Mouse (Mus musculus) small intestine, adult 2 months (tissue): ENCODE measurements around the gene Fcna. TPM values are rescaled to one million over a fixed set of nuclear protein-coding genes. Genes with fewer than 3 reads are reported as not detected.
A peak's percentile ranks its signal among the peaks of the same experiment; 100 is the strongest.

Source experiments
- H3K27ac ChIP-seq: fragments of 200-500 bp; 2 replicates; pipeline ENCODE4 v1.5.1; 2012; ENCODE audit warnings: low read depth, low read length, control low read depth, inconsistent platforms; ENCODE audit not compliant: insufficient read depth
- H3K27me3 ChIP-seq: fragments of 200-500 bp; 2 replicates; pipeline ENCODE4 v1.6.1; 2012; ENCODE audit warnings: mild to moderate bottlenecking, moderate library complexity, low read length, inconsistent platforms; ENCODE audit not compliant: control insufficient read depth, insufficient read depth
- H3K36me3 ChIP-seq: fragments of 200-500 bp; 2 replicates; pipeline ENCODE4 v1.6.1; 2012; ENCODE audit warnings: mild to moderate bottlenecking, low read length, control low read depth, inconsistent platforms; ENCODE audit not compliant: control insufficient read depth, insufficient read depth
- H3K4me1 ChIP-seq: fragments of 200-500 bp; 2 replicates; pipeline ENCODE4 v1.6.1; 2012; ENCODE audit warnings: low read length, inconsistent platforms, mixed read lengths; ENCODE audit not compliant: control insufficient read depth, insufficient read depth, insufficient read length
- H3K4me3 ChIP-seq: fragments of 200-500 bp; 2 replicates; pipeline ENCODE4 v1.5.1; 2012; ENCODE audit warnings: low read depth, mild to moderate bottlenecking, control low read depth, inconsistent platforms, low read length, moderate library complexity
- CTCF ChIP-seq: fragments of 200-500 bp; IDR thresholded peaks from 2 replicates; pipeline ENCODE4 v1.5.1; 2012; ENCODE audit warnings: low read depth, mild to moderate bottlenecking, control low read depth, inconsistent platforms, low read length, moderate library complexity, mixed read lengths; ENCODE audit not compliant: insufficient replicate concordance, insufficient read length; ENCODE audit errors: extremely low read depth
- POLR2A ChIP-seq: fragments of 200-500 bp; IDR thresholded peaks from 2 replicates; pipeline ENCODE4 v1.6.1; 2012; ENCODE audit warnings: low read depth, mild to moderate bottlenecking, control low read depth, inconsistent platforms, low read length, moderate library complexity
- WGBS: fragments of 180-500 bp; shearing (Covaris S2); methylation state at CpG from one replicate; pipeline ENCODE4 v1.1.7; 2018; 5-methylcytosine and 5-hydroxymethylcytosine counted together
- polyA plus RNA-seq: library from polyadenylated mRNA; depleted of rRNA; stranded (reverse); fragments of >200 nt; gene quantifications from 2 replicates; pipeline ENCODE4 v1.2.3, GENCODE M21; 2012

Gene Fcna
- polyA plus RNA-seq, 1 experiment, result 0.65 TPM

DNA sequence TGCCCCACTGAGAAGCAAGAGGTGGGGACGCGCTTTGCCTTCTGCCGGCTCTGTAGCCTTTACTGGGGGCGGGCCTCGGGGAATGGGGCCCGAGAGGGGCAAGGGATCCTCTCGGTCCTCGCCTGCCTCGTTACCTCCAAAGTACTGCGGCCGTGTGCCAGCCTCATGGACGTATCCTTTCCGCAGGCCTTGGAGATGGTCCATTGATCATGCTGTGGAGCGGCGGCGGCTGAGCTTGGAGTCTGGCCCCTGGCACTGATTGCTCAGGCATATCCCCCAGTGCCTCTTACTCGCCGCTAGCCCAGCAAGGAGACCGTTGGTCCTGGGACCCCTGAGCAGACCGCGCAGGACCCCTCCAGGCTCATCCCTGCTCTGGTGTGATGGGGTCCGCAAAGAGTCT, 11.4 kb downstream of the Fcna start:
- WGBS, result 16% methylated on average over 22 of the region's 22 CpGs
- Histone ChIP-seq H3K27ac (no peak overlapping the region), H3K4me1 (no peaks in the 10 kb centered on the region; the same call in none of the 2 replicates), H3K4me3 (no peak overlapping the region), H3K36me3 (no peaks in the 10 kb centered on the region), H3K27me3 (peaks cover 14% of the 10 kb centered on the region)
- TF ChIP-seq POLR2A (no peak), CTCF (no peak)

DNA sequence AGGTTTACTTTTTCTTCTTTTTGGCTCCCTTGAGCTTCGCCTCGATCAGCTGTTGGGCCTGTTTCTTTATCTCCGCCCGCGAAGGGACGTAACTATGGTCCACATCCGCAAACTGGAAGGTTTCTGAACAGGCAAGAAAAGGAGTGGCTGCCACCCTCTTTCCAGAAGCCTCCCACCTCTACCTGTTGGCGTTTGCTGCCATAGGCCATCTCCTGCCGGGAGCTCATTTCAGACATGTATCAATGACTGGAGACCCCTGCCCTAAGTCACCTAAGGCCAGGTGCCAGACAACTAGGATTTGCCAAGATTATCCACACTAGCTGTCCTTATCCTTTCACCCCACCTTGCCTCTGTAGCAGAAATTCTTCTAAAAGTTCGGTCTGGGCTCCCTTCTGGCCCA, 19.2 kb downstream of the Fcna start:
- Histone ChIP-seq H3K27ac (no peak overlapping the region), H3K36me3 (no peaks in the 10 kb centered on the region), H3K4me3 (peak overlapping the region; percentile 99), H3K4me1 (peaks cover 7% of the 10 kb centered on the region; the same call in 1 of the 2 replicates), H3K27me3 (no peaks in the 10 kb centered on the region)
- no peak for TF ChIP-seq POLR2A
- TF ChIP-seq CTCF, result no peak
- 30% methylated on average over 10 of the region's 10 CpGs for WGBS

DNA sequence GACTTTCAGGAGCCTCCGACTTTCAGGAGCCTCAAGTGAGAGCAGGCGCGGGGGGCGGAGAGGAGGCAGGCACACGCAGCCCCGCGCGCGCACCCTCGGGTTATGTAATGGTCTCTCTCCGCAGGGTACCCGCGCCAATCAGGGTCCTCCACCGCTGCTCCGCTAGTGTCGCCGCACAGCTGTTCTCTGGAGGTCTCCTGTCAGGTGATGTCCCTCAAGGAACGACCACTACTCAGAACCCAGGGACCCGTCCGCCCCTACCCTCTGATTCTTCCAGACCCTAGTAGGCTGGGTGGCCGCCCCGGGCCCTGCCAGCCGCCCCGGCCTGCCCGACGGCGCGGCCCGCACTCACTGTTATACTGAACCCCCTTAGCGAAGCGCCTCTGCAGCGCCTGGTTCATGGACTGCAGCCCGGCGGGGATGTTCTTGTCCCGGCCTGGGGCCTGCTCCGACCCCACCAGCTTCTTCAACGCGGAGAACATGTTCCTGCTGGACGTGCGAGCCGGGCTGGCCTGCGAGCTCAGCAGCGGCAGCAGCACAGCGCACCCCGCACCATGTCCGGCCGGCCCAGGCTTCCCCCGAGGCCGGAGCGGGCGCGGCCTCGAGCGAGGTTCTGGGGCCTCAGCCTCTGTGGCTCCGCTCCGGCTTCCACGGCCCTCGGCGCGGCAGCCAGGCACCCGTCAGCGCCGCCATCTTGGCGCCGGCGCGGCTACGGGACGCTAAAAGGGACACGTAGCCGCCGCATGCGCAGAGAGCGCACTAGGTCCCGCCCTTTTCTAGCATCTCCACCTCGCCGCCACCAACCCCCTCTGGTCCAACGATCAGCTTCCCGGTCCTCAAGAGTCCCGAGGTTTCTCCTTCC, 19.8 kb downstream of the Fcna start, which contains the start of gene Rabl6:
Gene Rabl6 (minus strand): TSS at position 761 of the 862 bp plus-strand sequence.
- TF ChIP-seq POLR2A, result peak; percentile 77
- TF ChIP-seq CTCF, result no peak
- H3K27ac ChIP-seq, result peak within 1 kb of the TSS; percentile 51
- WGBS, result under 1% methylated on average over 80 of the region's 80 CpGs

DNA sequence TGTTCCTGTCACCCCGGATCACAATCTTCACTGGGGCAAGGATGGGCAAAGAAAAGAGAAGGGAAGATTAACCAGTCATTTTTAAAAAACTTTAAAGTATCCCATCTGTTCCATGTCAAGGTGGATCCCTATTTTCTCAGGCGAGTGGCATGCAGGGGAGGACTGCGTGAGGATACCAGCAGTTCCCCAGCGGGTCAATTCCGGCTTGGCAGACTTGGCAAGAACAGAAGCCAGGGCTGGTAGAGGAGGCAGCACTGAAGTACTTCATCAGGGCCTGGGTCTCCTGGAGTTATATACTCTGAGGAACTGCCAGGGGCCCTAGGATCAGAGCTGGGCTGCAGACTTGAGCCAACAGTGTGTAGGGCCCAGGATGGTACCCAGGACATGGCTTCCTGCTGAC, 25.3 kb downstream of the Fcna start:
- WGBS, result 96% methylated on average over 5 of the region's 5 CpGs
- H3K27me3 ChIP-seq, result no peaks in the 10 kb centered on the region
- H3K36me3 ChIP-seq, result peaks cover 35% of the 10 kb centered on the region
- peaks cover 8% of the 10 kb centered on the region; the same call in 1 of the 2 replicates for H3K4me1 ChIP-seq
- no peak for TF ChIP-seq POLR2A
- TF ChIP-seq CTCF, result no peak
- H3K27ac ChIP-seq, result no peak overlapping the region
- H3K4me3 ChIP-seq, result no peak overlapping the region

More for the DNA sequence above, 19.8 kb downstream of the Fcna start, which contains the start of gene Rabl6:
- Histone ChIP-seq H3K4me1 (peaks cover 7% of the 10 kb centered on the region; the same call in 1 of the 2 replicates), H3K27me3 (no peaks in the 10 kb centered on the region), H3K4me3 (peak within 1 kb of the TSS; percentile 99), H3K36me3 (0 out of 2 replicates have a peak, but pooled peaks cover 2% of the 10 kb centered on the region)

DNA sequence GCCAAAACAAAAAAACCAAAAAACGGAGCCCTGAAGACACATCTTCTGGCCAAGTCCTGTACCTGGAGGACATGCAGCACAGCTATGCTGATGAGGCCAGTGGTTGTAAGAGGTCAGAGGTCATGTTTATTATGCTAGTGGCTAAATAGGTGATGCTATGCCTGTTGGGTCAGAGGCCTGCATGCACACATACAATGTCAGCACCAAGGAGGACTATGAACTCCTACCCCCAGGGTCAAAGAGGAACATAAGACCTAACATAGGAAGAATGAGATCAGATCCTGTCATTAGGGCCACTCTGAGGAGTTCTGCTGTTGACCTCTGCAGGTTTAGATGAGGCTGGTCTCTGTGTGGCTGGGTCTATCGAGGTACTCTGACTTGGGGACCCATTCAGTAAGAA, 27.8 kb downstream of the Fcna start:
- peaks cover 57% of the 10 kb centered on the region for H3K36me3 ChIP-seq
- WGBS, result 91% methylated on average over 2 of the region's 2 CpGs
- no peaks in the 10 kb centered on the region for H3K27me3 ChIP-seq
- H3K4me3 ChIP-seq, result no peak overlapping the region
- no peak for TF ChIP-seq POLR2A
- TF ChIP-seq CTCF, result no peak
- H3K27ac ChIP-seq, result no peak overlapping the region
- H3K4me1 ChIP-seq, result peaks cover 6% of the 10 kb centered on the region; the same call in 1 of the 2 replicates

DNA sequence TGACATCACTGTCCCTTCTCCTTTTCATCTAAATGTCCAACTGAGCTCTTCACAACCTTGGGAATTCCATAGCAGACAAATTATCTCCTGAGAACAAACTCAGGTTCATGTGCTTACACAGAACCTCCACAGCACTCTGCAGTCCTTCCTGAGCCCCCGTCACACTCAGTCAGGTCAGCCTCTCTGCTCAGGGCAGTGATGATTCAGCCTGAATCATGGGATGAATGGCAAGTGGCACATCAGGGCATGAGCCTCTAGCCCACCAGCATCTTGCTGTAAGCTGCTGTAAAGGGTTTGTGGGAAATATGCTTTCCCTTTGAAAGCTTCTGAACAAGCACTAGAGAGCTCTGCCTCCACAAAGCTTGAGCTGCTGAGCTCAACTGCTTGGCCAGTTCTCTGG, 29.1 kb downstream of the Fcna start:
- Histone ChIP-seq H3K4me3 (no peak overlapping the region), H3K36me3 (peaks cover 60% of the 10 kb centered on the region)

More for the DNA sequence above, 29.1 kb downstream of the Fcna start:
- no peaks in the 10 kb centered on the region for H3K27me3 ChIP-seq
- TF ChIP-seq POLR2A, result no peak
- TF ChIP-seq CTCF, result no peak
- peaks cover 6% of the 10 kb centered on the region; the same call in 1 of the 2 replicates for H3K4me1 ChIP-seq
- H3K27ac ChIP-seq, result no peak overlapping the region
- 100% methylated on average over 1 of the region's 1 CpGs for WGBS
